Mouse (Mus musculus): Measurements from ENCODE around the gene Trnp1. TPM values are rescaled to one million over a fixed set of nuclear protein-coding genes. Genes with fewer than 3 reads are reported as not detected.
"Not testable (repeated sequence)": the region's sequence is repeated elsewhere in the genome, so short reads cannot be mapped to it uniquely, and the experiment has no call there.

Gene Trnp1
- polyA plus RNA-seq, 1 experiment = not detected

- TF ChIP-seq POLR2A (IDR thresholded peaks at IDR 0.05; ENCODE audit: insufficient read depth, low read depth, low read length) (no peak), CTCF (IDR thresholded peaks at IDR 0.05; ENCODE audit: insufficient read depth, low read depth, low read length) (no peak)
- Histone ChIP-seq H3K27ac (ENCODE audit: insufficient read depth, low read depth, low read length) (no peak within 1 kb of the TSS), H3K4me1 (ENCODE audit: control insufficient read depth, insufficient read depth, low read length) (peaks cover 3% of the 10 kb centered on the region; the same call in 1 of the 2 replicates), H3K4me3 (ENCODE audit: insufficient read depth, low read depth, low read length) (no peak within 1 kb of the TSS)
- 8% methylated on average over 67 of the region's 69 CpGs for WGBS
These were observed 20.4 kb upstream of the Trnp1 start, which contains the start of gene Kdf1 for GRCm38 (mm10) chr4:133518601-133519368. Gene Kdf1 (plus strand): TSS chr4:133518963.

DNA sequence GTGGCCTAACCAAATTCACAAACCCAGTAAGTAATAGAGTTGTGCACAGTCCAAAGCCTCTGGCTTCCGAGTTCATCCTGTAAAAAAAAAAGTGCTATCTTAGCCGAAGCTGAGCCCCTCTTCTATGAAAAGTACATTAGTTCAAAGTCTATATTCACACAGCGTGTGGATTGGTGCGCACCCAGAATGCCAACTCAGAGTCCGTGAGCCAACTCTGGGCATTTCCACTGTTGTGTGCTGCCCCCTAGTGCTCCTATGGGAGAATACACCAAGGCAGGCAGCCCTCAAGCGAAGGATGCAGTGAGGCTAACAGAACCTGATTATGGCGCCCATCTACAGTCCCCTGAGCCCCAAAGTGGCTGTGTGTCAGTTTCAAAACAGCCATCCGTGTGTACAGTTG is 14.6 kb upstream of the Trnp1 start:
- no peak overlapping the region for H3K27ac ChIP-seq (ENCODE audit: insufficient read depth, low read depth, low read length)
- TF ChIP-seq CTCF (IDR thresholded peaks at IDR 0.05; ENCODE audit: insufficient read depth, low read depth, low read length) = peak; percentile 54; the same call in 1 of the 2 replicates
- TF ChIP-seq POLR2A (IDR thresholded peaks at IDR 0.05; ENCODE audit: insufficient read depth, low read depth, low read length) = no peak
- 8% methylated on average over 8 of the region's 8 CpGs for WGBS
- H3K4me1 ChIP-seq (ENCODE audit: control insufficient read depth, insufficient read depth, low read length) = no peaks in the 10 kb centered on the region
- no peak overlapping the region for H3K4me3 ChIP-seq (ENCODE audit: insufficient read depth, low read depth, low read length)

- H3K4me3 ChIP-seq (ENCODE audit: insufficient read depth, low read depth, low read length); H3K27ac ChIP-seq (ENCODE audit: insufficient read depth, low read depth, low read length); H3K4me1 ChIP-seq (ENCODE audit: control insufficient read depth, insufficient read depth, low read length): not testable (repeated sequence)
- WGBS = 64% methylated on average over 5 of the region's 5 CpGs
These were observed 14.2 kb upstream of the Trnp1 start for GRCm38 (mm10) chr4:133512511-133512910.

- TF ChIP-seq POLR2A (IDR thresholded peaks at IDR 0.05; ENCODE audit: insufficient read depth, low read depth, low read length) (no peak), CTCF (IDR thresholded peaks at IDR 0.05; ENCODE audit: insufficient read depth, low read depth, low read length) (no peak)
- no peak overlapping the region for H3K27ac ChIP-seq (ENCODE audit: insufficient read depth, low read depth, low read length)
- no peaks in the 10 kb centered on the region for H3K4me1 ChIP-seq (ENCODE audit: control insufficient read depth, insufficient read depth, low read length)
- H3K4me3 ChIP-seq (ENCODE audit: insufficient read depth, low read depth, low read length) = no peak overlapping the region
- 84% methylated on average over 5 of the region's 5 CpGs for WGBS
These were observed 12.7 kb upstream of the Trnp1 start for GRCm38 (mm10) chr4:133511050-133511449.

- no peak overlapping the region for H3K4me3 ChIP-seq (ENCODE audit: insufficient read depth, low read depth, low read length)
- H3K27ac ChIP-seq (ENCODE audit: insufficient read depth, low read depth, low read length) = no peak overlapping the region
- no peak for TF ChIP-seq CTCF (IDR thresholded peaks at IDR 0.05; ENCODE audit: insufficient read depth, low read depth, low read length)
- no peak for TF ChIP-seq POLR2A (IDR thresholded peaks at IDR 0.05; ENCODE audit: insufficient read depth, low read depth, low read length)
- 42% methylated on average over 7 of the region's 7 CpGs for WGBS
- H3K4me1 ChIP-seq (ENCODE audit: control insufficient read depth, insufficient read depth, low read length) = no peaks in the 10 kb centered on the region
These were observed 10.6 kb upstream of the Trnp1 start for GRCm38 (mm10) chr4:133508990-133509389.

DNA sequence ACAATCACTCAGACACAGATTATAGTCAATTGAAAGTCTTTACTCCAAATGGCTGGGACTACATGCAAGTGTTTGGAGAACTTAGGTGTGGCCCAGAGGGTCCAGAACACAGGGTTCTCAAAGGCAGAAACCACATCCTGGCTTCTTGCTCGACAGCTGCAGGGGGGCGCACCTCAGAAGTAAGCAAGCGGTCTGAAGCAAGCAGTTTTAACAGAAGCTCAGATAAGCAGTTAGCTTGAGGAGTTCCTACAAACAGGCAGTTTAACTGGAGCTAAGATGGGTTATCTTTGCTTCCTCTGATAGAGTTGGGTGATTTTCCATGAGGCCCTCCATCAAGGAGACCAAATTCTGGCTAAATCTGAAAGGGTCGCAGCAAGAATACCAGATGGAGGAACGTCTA is 8.2 kb upstream of the Trnp1 start:
- no peak overlapping the region for H3K27ac ChIP-seq (ENCODE audit: insufficient read depth, low read depth, low read length)
- peaks cover 2% of the 10 kb centered on the region for H3K4me1 ChIP-seq (ENCODE audit: control insufficient read depth, insufficient read depth, low read length)
- 84% methylated on average over 5 of the region's 5 CpGs for WGBS
- TF ChIP-seq POLR2A (IDR thresholded peaks at IDR 0.05; ENCODE audit: insufficient read depth, low read depth, low read length) (no peak), CTCF (IDR thresholded peaks at IDR 0.05; ENCODE audit: insufficient read depth, low read depth, low read length) (no peak)
- H3K4me3 ChIP-seq (ENCODE audit: insufficient read depth, low read depth, low read length) = no peak overlapping the region

- no peak for TF ChIP-seq POLR2A (IDR thresholded peaks at IDR 0.05; ENCODE audit: insufficient read depth, low read depth, low read length)
- TF ChIP-seq CTCF (IDR thresholded peaks at IDR 0.05; ENCODE audit: insufficient read depth, low read depth, low read length) = no peak
- Histone ChIP-seq H3K4me3 (ENCODE audit: insufficient read depth, low read depth, low read length) (no peak overlapping the region), H3K4me1 (ENCODE audit: control insufficient read depth, insufficient read depth, low read length) (peaks cover 8% of the 10 kb centered on the region), H3K27ac (ENCODE audit: insufficient read depth, low read depth, low read length) (no peak overlapping the region)
- 56% methylated on average over 9 of the region's 9 CpGs for WGBS
These were observed 6.6 kb upstream of the Trnp1 start for GRCm38 (mm10) chr4:133504755-133505485.

GRCm38 (mm10) chr4:133504300-133504699 is 6.0 kb upstream of the Trnp1 start:
- no peak for TF ChIP-seq CTCF (IDR thresholded peaks at IDR 0.05; ENCODE audit: insufficient read depth, low read depth, low read length)
- no peak for TF ChIP-seq POLR2A (IDR thresholded peaks at IDR 0.05; ENCODE audit: insufficient read depth, low read depth, low read length)
- Histone ChIP-seq H3K4me1 (ENCODE audit: control insufficient read depth, insufficient read depth, low read length) (peaks cover 8% of the 10 kb centered on the region), H3K27ac (ENCODE audit: insufficient read depth, low read depth, low read length) (no peak overlapping the region), H3K4me3 (ENCODE audit: insufficient read depth, low read depth, low read length) (no peak overlapping the region)
- WGBS = 45% methylated on average over 5 of the region's 5 CpGs

- WGBS = 54% methylated on average over 7 of the region's 7 CpGs
- H3K4me3 ChIP-seq (ENCODE audit: insufficient read depth, low read depth, low read length) = no peak overlapping the region
- peaks cover 20% of the 10 kb centered on the region for H3K4me1 ChIP-seq (ENCODE audit: control insufficient read depth, insufficient read depth, low read length)
- H3K27ac ChIP-seq (ENCODE audit: insufficient read depth, low read depth, low read length) = no peak overlapping the region
- TF ChIP-seq POLR2A (IDR thresholded peaks at IDR 0.05; ENCODE audit: insufficient read depth, low read depth, low read length) = no peak
- TF ChIP-seq CTCF (IDR thresholded peaks at IDR 0.05; ENCODE audit: insufficient read depth, low read depth, low read length) = no peak
These were observed 3.2 kb upstream of the Trnp1 start for GRCm38 (mm10) chr4:133501514-133501913.

All from olfactory bulb, adult 2 months (tissue).